Mouse (Mus musculus) erythroid progenitor cell, adult 5-6 weeks (primary cell): ENCODE data around the gene Tcf7. TPM values are rescaled to one million over a fixed set of nuclear protein-coding genes. Genes with fewer than 3 reads are reported as not detected.

Source experiments
- ATAC-seq: replicated peaks from 2 replicates; pipeline ENCODE4 v1.8.0; 2016; ENCODE audit warnings: moderate number of reproducible peaks, mild to moderate bottlenecking, moderate TSS enrichment, inconsistent platforms; ENCODE audit not compliant: poor library complexity, low FRiP score, severe bottlenecking
- total RNA-seq, 2 experiments: library from RNA; stranded (forward) in 1 of 2; stranded (reverse) in 1 of 2; fragments of 150-400 nt in 1 of 2; fragments of 186-747, 209-891 nt in 1 of 2; gene quantifications; 2 replicates each; pipeline versions ENCODE4 v1.2.3 to v1.2.4; 2015 to 2017; ENCODE audit warnings: low replicate concordance in 2 of 2

The Tcf7 gene
- total RNA-seq (2015; ENCODE audit: low replicate concordance) (16.2 and 22.6 TPM in 2 replicates), total RNA-seq (2017; ENCODE audit: low replicate concordance) (1.4 and 3.3 TPM in 2 replicates)

GRCm38 (mm10) chr11:52282774-52283595 is at the start of gene Tcf7:
TSS of gene Tcf7 (minus strand) at chr11:52283014.
- ATAC-seq: no peak

GRCm38 (mm10) chr11:52327313-52327712 is 44.5 kb upstream of the Tcf7 start:
- ATAC-seq: no peak

- no peak for ATAC-seq
Measured at GRCm38 (mm10) chr11:52324442-52325367, 41.9 kb upstream of the Tcf7 start.

- ATAC-seq: no peak
Measured at GRCm38 (mm10) chr11:52321540-52321939, 38.7 kb upstream of the Tcf7 start.

- no peak for ATAC-seq
Measured at GRCm38 (mm10) chr11:52320529-52320928, 37.7 kb upstream of the Tcf7 start.

GRCm38 (mm10) chr11:52319664-52320063 is 36.9 kb upstream of the Tcf7 start:
- no peak for ATAC-seq

GRCm38 (mm10) chr11:52318445-52318844 is 35.6 kb upstream of the Tcf7 start:
- no peak for ATAC-seq

GRCm38 (mm10) chr11:52314102-52314793 is 31.4 kb upstream of the Tcf7 start:
- no peak for ATAC-seq

- no peak for ATAC-seq
Measured at GRCm38 (mm10) chr11:52310709-52311108, 27.9 kb upstream of the Tcf7 start.

GRCm38 (mm10) chr11:52309487-52309886 is 26.7 kb upstream of the Tcf7 start:
- no peak for ATAC-seq

GRCm38 (mm10) chr11:52306431-52306830 is 23.6 kb upstream of the Tcf7 start:
- ATAC-seq: no peak

- no peak for ATAC-seq
Measured at GRCm38 (mm10) chr11:52305266-52305665, 22.5 kb upstream of the Tcf7 start.

- ATAC-seq: no peak
Measured at GRCm38 (mm10) chr11:52302668-52303067, 19.9 kb upstream of the Tcf7 start.

- no peak for ATAC-seq
Measured at GRCm38 (mm10) chr11:52299687-52300086, 16.9 kb upstream of the Tcf7 start.

GRCm38 (mm10) chr11:52298955-52299354 is 16.1 kb upstream of the Tcf7 start:
- ATAC-seq: no peak

GRCm38 (mm10) chr11:52297352-52297751 is 14.5 kb upstream of the Tcf7 start:
- peak; percentile 70 for ATAC-seq

- no peak for ATAC-seq
Measured at GRCm38 (mm10) chr11:52294103-52294502, 11.3 kb upstream of the Tcf7 start.

GRCm38 (mm10) chr11:52292894-52293293 is 10.1 kb upstream of the Tcf7 start:
- no peak for ATAC-seq

- ATAC-seq: no peak
Measured at GRCm38 (mm10) chr11:52292346-52292745, 9.5 kb upstream of the Tcf7 start.

- no peak for ATAC-seq
Measured at GRCm38 (mm10) chr11:52286958-52287305, 4.1 kb upstream of the Tcf7 start.
